Mouse (Mus musculus): Measurements from ENCODE around the gene Sec16a. TPM values are rescaled to one million over a fixed set of nuclear protein-coding genes. Genes with fewer than 3 reads are reported as not detected.

Gene Sec16a
- polyA plus RNA-seq, 1 experiment from 2014 or later: 7.8 TPM

- ATAC-seq: peak; percentile 65
- Histone ChIP-seq H3K9ac (replicated peaks) (peak overlapping the region; percentile 54), H3K4me2 (ENCODE audit: low read depth, low read length) (peak overlapping the region; percentile 59), H3K27ac (ENCODE audit: low read depth) (peak overlapping the region; percentile 86), H3K4me1 (ENCODE audit: insufficient read depth) (peaks cover 71% of the 10 kb centered on the region), H3K4me3 (ENCODE audit: low read depth, low read length) (no peak overlapping the region), H3K36me3 (replicated peaks; ENCODE audit: insufficient read depth, low read length) (peaks cover 36% of the 10 kb centered on the region), H3K9me3 (ENCODE audit: low read length) (no peaks in the 10 kb centered on the region), H3K27me3 (ENCODE audit: insufficient read depth, low read length) (no peaks in the 10 kb centered on the region)
- DNase-seq: peak; percentile 60
- WGBS (ENCODE audit: insufficient replicate concordance): 11% methylated on average over 13 of the region's 13 CpGs
- TF ChIP-seq EP300 (IDR thresholded peaks at IDR 0.05; ENCODE audit: low read depth): no peak
- no peak for TF ChIP-seq CTCF (IDR thresholded peaks at IDR 0.05; ENCODE audit: low read depth)
Measured at GRCm38 (mm10) chr2:26483230-26483869, 38.3 kb upstream of the Sec16a start.

- peak overlapping the region; percentile 59 for H3K4me2 ChIP-seq (ENCODE audit: low read depth, low read length)
- H3K9me3 ChIP-seq (ENCODE audit: low read length): no peaks in the 10 kb centered on the region
- ATAC-seq: no peak
- peaks cover 41% of the 10 kb centered on the region for H3K36me3 ChIP-seq (replicated peaks; ENCODE audit: insufficient read depth, low read length)
- peak overlapping the region; percentile 86 for H3K27ac ChIP-seq (ENCODE audit: low read depth)
- H3K27me3 ChIP-seq (ENCODE audit: insufficient read depth, low read length): no peaks in the 10 kb centered on the region
- WGBS (ENCODE audit: insufficient replicate concordance): 52% methylated on average over 3 of the region's 3 CpGs
- peak overlapping the region; percentile 54 for H3K9ac ChIP-seq (replicated peaks)
- TF ChIP-seq EP300 (IDR thresholded peaks at IDR 0.05; ENCODE audit: low read depth): no peak
- no peak for TF ChIP-seq CTCF (IDR thresholded peaks at IDR 0.05; ENCODE audit: low read depth)
- H3K4me1 ChIP-seq (ENCODE audit: insufficient read depth): peaks cover 66% of the 10 kb centered on the region
- DNase-seq: no peak
- no peak overlapping the region for H3K4me3 ChIP-seq (ENCODE audit: low read depth, low read length)
Measured at GRCm38 (mm10) chr2:26482824-26483223, 37.8 kb upstream of the Sec16a start.

- DNase-seq (peak; percentile 64), ATAC-seq (peak; percentile 73)
- Histone ChIP-seq H3K4me1 (ENCODE audit: insufficient read depth) (peaks cover 57% of the 10 kb centered on the region), H3K27me3 (ENCODE audit: insufficient read depth, low read length) (no peaks in the 10 kb centered on the region), H3K36me3 (replicated peaks; ENCODE audit: insufficient read depth, low read length) (peaks cover 49% of the 10 kb centered on the region), H3K4me3 (ENCODE audit: low read depth, low read length) (no peak overlapping the region), H3K9ac (replicated peaks) (no peak overlapping the region; the same call in 1 of the 2 replicates), H3K4me2 (ENCODE audit: low read depth, low read length) (peak overlapping the region; percentile 59), H3K27ac (ENCODE audit: low read depth) (peak overlapping the region; percentile 86), H3K9me3 (ENCODE audit: low read length) (no peaks in the 10 kb centered on the region)
- TF ChIP-seq CTCF (IDR thresholded peaks at IDR 0.05; ENCODE audit: low read depth) (no peak), EP300 (IDR thresholded peaks at IDR 0.05; ENCODE audit: low read depth) (no peak)
- WGBS (ENCODE audit: insufficient replicate concordance): 65% methylated on average over 10 of the region's 10 CpGs
Measured at GRCm38 (mm10) chr2:26481724-26482495, 36.9 kb upstream of the Sec16a start.

GRCm38 (mm10) chr2:26480911-26481310, 35.9 kb upstream of the Sec16a start:
- TF ChIP-seq EP300 (IDR thresholded peaks at IDR 0.05; ENCODE audit: low read depth): no peak
- no peak for TF ChIP-seq CTCF (IDR thresholded peaks at IDR 0.05; ENCODE audit: low read depth)
- Histone ChIP-seq H3K4me2 (ENCODE audit: low read depth, low read length) (no peak overlapping the region), H3K27ac (ENCODE audit: low read depth) (no peak overlapping the region), H3K9me3 (ENCODE audit: low read length) (no peaks in the 10 kb centered on the region), H3K36me3 (replicated peaks; ENCODE audit: insufficient read depth, low read length) (peaks cover 57% of the 10 kb centered on the region), H3K9ac (replicated peaks) (no peak overlapping the region), H3K27me3 (ENCODE audit: insufficient read depth, low read length) (no peaks in the 10 kb centered on the region), H3K4me3 (ENCODE audit: low read depth, low read length) (no peak overlapping the region), H3K4me1 (ENCODE audit: insufficient read depth) (peaks cover 47% of the 10 kb centered on the region)
- 83% methylated on average over 12 of the region's 12 CpGs for WGBS (ENCODE audit: insufficient replicate concordance)
- DNase-seq: no peak
- no peak for ATAC-seq

- ATAC-seq: no peak
- Histone ChIP-seq H3K27me3 (ENCODE audit: insufficient read depth, low read length) (no peaks in the 10 kb centered on the region), H3K27ac (ENCODE audit: low read depth) (no peak overlapping the region), H3K4me2 (ENCODE audit: low read depth, low read length) (no peak overlapping the region), H3K36me3 (replicated peaks; ENCODE audit: insufficient read depth, low read length) (peaks cover 64% of the 10 kb centered on the region), H3K4me1 (ENCODE audit: insufficient read depth) (peaks cover 30% of the 10 kb centered on the region), H3K9me3 (ENCODE audit: low read length) (no peaks in the 10 kb centered on the region), H3K4me3 (ENCODE audit: low read depth, low read length) (no peak overlapping the region), H3K9ac (replicated peaks) (no peak overlapping the region)
- DNase-seq: no peak
- 82% methylated on average over 2 of the region's 2 CpGs for WGBS (ENCODE audit: insufficient replicate concordance)
- TF ChIP-seq CTCF (IDR thresholded peaks at IDR 0.05; ENCODE audit: low read depth): no peak
- TF ChIP-seq EP300 (IDR thresholded peaks at IDR 0.05; ENCODE audit: low read depth): no peak
Measured at GRCm38 (mm10) chr2:26478685-26479205, 33.7 kb upstream of the Sec16a start.

- Histone ChIP-seq H3K4me3 (ENCODE audit: low read depth, low read length) (no peak overlapping the region), H3K4me2 (ENCODE audit: low read depth, low read length) (no peak overlapping the region), H3K9me3 (ENCODE audit: low read length) (no peaks in the 10 kb centered on the region), H3K9ac (replicated peaks) (no peak overlapping the region), H3K4me1 (ENCODE audit: insufficient read depth) (peaks cover 21% of the 10 kb centered on the region), H3K27ac (ENCODE audit: low read depth) (no peak overlapping the region), H3K36me3 (replicated peaks; ENCODE audit: insufficient read depth, low read length) (peaks cover 72% of the 10 kb centered on the region), H3K27me3 (ENCODE audit: insufficient read depth, low read length) (no peaks in the 10 kb centered on the region)
- no peak for DNase-seq
- no peak for ATAC-seq
- 88% methylated on average over 7 of the region's 7 CpGs for WGBS (ENCODE audit: insufficient replicate concordance)
- TF ChIP-seq EP300 (IDR thresholded peaks at IDR 0.05; ENCODE audit: low read depth): no peak
- TF ChIP-seq CTCF (IDR thresholded peaks at IDR 0.05; ENCODE audit: low read depth): no peak
Measured at GRCm38 (mm10) chr2:26477911-26478310, 32.9 kb upstream of the Sec16a start.
